Mouse (Mus musculus): ENCODE measurements at regions not wholly inside any gene's neighbourhood (a gene's known extent, or its start where the extent isn't known, plus 50 kb on each side); places are given as distances from the start of the nearest gene placed in this dataset.
A peak's percentile ranks its signal among the peaks of the same experiment; 100 is the strongest.

DNA sequence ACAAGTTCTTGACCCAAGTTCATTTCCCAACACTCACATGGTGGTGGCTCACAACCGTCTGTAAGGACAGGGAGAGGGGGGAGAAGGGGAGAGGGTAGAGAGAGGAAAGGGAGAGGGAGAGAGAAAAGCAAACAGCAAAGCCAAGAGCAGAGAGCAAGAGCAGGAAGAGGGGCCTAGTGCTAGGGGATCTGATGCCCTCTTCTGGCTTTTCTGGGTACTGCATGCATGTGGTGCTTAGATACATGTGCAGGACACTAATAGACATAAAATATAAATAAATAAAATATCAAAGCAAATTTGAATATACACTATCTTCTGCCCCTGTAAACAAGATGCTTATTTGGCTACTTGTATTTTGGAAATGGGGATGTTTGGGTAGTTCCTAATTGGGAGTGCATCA, 91.2 kb downstream of the Rnf138rt1 start:
- DNase-seq (ENCODE audit: extremely low spot score in 1 of 2, low spot score in 1 of 2) = peak in 1 of 2 experiments; percentile 51
